Mouse (Mus musculus) testis, adult 2 months (tissue): ENCODE data around the gene Apol6. TPM values are rescaled to one million over a fixed set of nuclear protein-coding genes. Genes with fewer than 3 reads are reported as not detected.

Experiments
- H3K27ac ChIP-seq: fragments of 200-500 bp; 2 replicates; pipeline ENCODE4 v1.5.1; 2012; ENCODE audit warnings: low read depth, low read length; ENCODE audit not compliant: control insufficient read depth, insufficient read depth
- H3K27me3 ChIP-seq: fragments of 200-500 bp; 2 replicates; pipeline ENCODE4 v1.6.1; 2012; ENCODE audit warnings: mild to moderate bottlenecking, low read length, moderate library complexity; ENCODE audit not compliant: control insufficient read depth, insufficient read depth
- H3K36me3 ChIP-seq: fragments of 200-500 bp; 2 replicates; pipeline ENCODE4 v1.6.1; 2012; ENCODE audit warnings: mild to moderate bottlenecking, low read length; ENCODE audit not compliant: control insufficient read depth, insufficient read depth
- H3K4me1 ChIP-seq: fragments of 200-500 bp; 2 replicates; pipeline ENCODE4 v1.6.1; 2012; ENCODE audit warnings: low read length; ENCODE audit not compliant: control insufficient read depth, insufficient read depth
- H3K4me3 ChIP-seq: fragments of 200-500 bp; 2 replicates; pipeline ENCODE4 v1.5.1; 2012; ENCODE audit warnings: low read depth, mild to moderate bottlenecking, low read length, moderate library complexity, mixed read lengths; ENCODE audit not compliant: control insufficient read depth
- CTCF ChIP-seq: fragments of 200-500 bp; IDR thresholded peaks from 2 replicates; pipeline ENCODE4 v1.5.1; 2012; ENCODE audit warnings: low read depth, mild to moderate bottlenecking, inconsistent platforms, low read length, moderate library complexity; ENCODE audit not compliant: control insufficient read depth, insufficient read depth, insufficient replicate concordance
- POLR2A ChIP-seq: fragments of 200-500 bp; IDR thresholded peaks from 2 replicates; pipeline ENCODE4 v1.6.1; 2012; ENCODE audit warnings: low read depth, mild to moderate bottlenecking, inconsistent platforms, low read length, moderate library complexity; ENCODE audit not compliant: control insufficient read depth
- polyA plus RNA-seq: library from polyadenylated mRNA; depleted of rRNA; stranded (reverse); fragments of >200 nt; gene quantifications from 2 replicates; pipeline ENCODE4 v1.2.3, GENCODE M21; 2012

Apol6 gene
- polyA plus RNA-seq, 1 experiment, result 0.68 TPM

DNA sequence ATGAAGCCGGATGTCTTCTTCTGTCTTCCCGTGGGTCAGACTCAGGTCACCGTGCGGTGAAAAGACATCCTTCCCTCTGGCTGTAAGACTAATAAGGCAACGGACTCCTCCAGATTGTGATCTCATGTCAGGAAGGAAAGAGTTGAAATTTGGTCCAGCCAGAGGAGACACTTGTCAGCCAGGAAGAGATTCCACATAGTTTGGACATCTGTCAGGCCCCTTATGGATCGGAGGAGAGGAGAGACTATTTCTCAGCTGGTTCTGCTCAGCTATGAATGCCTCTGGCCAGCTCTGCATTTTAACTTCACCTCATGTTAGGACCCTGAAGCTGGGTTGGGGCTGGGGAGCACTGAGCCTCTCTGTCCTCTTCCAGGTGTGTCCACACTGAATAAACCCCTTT, 30.1 kb upstream of the Apol6 start:
- no peaks in the 10 kb centered on the region for H3K27me3 ChIP-seq

GRCm38 (mm10) chr15:77014985-77015384, 29.5 kb upstream of the Apol6 start:
- H3K27me3 ChIP-seq, result no peaks in the 10 kb centered on the region
- TF ChIP-seq CTCF, result no peak
- TF ChIP-seq POLR2A, result no peak
- no peaks in the 10 kb centered on the region for H3K36me3 ChIP-seq
- H3K4me1 ChIP-seq, result no peaks in the 10 kb centered on the region
- no peak overlapping the region for H3K27ac ChIP-seq
- no peak overlapping the region for H3K4me3 ChIP-seq

More for the DNA sequence above, 30.1 kb upstream of the Apol6 start:
- no peak overlapping the region for H3K27ac ChIP-seq
- H3K4me1 ChIP-seq, result no peaks in the 10 kb centered on the region
- no peaks in the 10 kb centered on the region for H3K36me3 ChIP-seq
- H3K4me3 ChIP-seq, result no peak overlapping the region
- TF ChIP-seq POLR2A, result no peak
- no peak for TF ChIP-seq CTCF

DNA sequence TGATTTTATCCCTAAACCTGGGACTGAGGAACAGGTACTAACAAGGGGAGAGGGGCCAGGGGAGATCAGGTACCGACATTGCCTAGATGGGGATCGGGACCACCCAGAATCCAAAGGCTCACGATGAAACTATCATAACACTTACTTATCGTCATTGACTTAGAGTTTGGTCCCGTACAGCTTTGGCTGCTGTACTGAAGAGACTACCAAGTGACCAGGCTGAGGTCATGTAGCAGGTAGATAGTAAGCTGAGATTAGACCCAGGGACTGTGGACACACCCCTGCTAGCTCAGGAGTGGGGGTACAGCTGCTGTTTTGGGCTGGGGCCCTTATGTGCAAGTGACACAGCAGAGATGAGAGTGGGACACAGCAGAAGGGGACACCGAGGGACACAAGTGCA, 28.0 kb upstream of the Apol6 start:
- Histone ChIP-seq H3K4me1 (no peaks in the 10 kb centered on the region), H3K27me3 (no peaks in the 10 kb centered on the region), H3K27ac (no peak overlapping the region), H3K4me3 (no peak overlapping the region), H3K36me3 (no peaks in the 10 kb centered on the region)
- TF ChIP-seq CTCF (no peak), POLR2A (no peak)

GRCm38 (mm10) chr15:77017897-77018296, 26.6 kb upstream of the Apol6 start:
- no peaks in the 10 kb centered on the region for H3K27me3 ChIP-seq
- no peaks in the 10 kb centered on the region for H3K4me1 ChIP-seq
- no peak overlapping the region for H3K27ac ChIP-seq
- H3K4me3 ChIP-seq, result no peak overlapping the region
- TF ChIP-seq POLR2A (no peak), CTCF (no peak)
- no peaks in the 10 kb centered on the region for H3K36me3 ChIP-seq

DNA sequence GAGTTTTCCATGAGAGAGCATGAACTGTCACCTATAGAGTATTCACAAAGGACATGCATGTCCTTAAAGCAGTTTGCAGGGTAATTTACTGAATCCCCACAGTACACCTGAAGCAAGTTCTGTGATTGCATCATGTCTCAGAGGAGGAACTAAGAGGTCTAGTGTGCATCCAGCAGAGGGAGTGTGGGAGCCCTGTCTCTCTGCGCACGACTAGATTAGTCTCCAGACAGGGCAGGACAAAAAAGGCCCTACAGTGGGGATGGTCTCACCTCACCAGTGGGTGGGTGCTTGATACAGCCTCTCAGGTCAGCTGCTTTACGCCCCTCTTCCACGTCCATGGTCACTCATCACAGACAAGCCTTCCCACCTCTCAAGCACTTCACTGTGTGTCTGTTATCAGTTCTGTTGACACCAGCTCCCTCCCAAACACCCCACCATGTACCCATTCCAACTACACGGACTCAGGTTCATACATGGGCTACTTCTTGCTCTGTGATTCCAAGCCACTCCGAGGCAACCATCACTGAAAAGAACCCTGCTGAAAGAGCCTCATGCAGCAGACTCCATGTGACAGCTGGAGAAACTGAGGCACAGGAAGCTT, 25.7 kb upstream of the Apol6 start:
- TF ChIP-seq CTCF, result peak; percentile 36; the same call in 1 of the 2 replicates
- no peak for TF ChIP-seq POLR2A
- no peak overlapping the region for H3K27ac ChIP-seq
- no peaks in the 10 kb centered on the region for H3K27me3 ChIP-seq
- H3K4me1 ChIP-seq, result no peaks in the 10 kb centered on the region
- H3K4me3 ChIP-seq, result no peak overlapping the region
- H3K36me3 ChIP-seq, result no peaks in the 10 kb centered on the region

DNA sequence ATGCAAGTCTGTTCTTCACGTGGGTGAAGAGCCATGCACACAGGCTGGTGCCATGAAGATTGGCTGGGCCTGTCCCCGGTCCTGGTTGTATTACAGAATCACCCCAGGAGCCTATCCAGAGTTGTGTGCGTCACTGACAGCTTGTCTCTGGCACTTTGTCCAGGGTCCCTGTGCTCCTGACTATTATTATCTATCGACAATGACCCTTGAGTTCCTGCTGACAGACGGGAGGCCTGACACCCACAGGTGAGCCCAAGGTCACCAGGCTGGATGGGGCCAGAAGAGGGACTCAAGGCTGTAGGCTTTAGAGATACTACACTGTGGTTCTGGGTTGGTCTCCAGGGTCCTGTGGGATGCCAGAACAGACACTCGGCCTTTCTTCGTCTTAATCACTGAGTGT, 25.0 kb upstream of the Apol6 start:
- no peaks in the 10 kb centered on the region for H3K27me3 ChIP-seq
- H3K27ac ChIP-seq, result no peak overlapping the region
- H3K36me3 ChIP-seq, result no peaks in the 10 kb centered on the region
- H3K4me3 ChIP-seq, result no peak overlapping the region
- no peaks in the 10 kb centered on the region for H3K4me1 ChIP-seq
- no peak for TF ChIP-seq POLR2A
- no peak for TF ChIP-seq CTCF

- H3K27me3 ChIP-seq, result no peaks in the 10 kb centered on the region
- no peaks in the 10 kb centered on the region for H3K36me3 ChIP-seq
- no peak overlapping the region for H3K4me3 ChIP-seq
- TF ChIP-seq POLR2A (no peak), CTCF (no peak)
- no peaks in the 10 kb centered on the region for H3K4me1 ChIP-seq
- H3K27ac ChIP-seq, result no peak overlapping the region
Measured at GRCm38 (mm10) chr15:77020136-77020535, 24.4 kb upstream of the Apol6 start.
